Mouse (Mus musculus): ENCODE data around the gene Adgrf5. TPM values are rescaled to one million over a fixed set of nuclear protein-coding genes. Genes with fewer than 3 reads are reported as not detected.
"Not testable (repeated sequence)": the region's sequence is repeated elsewhere in the genome, so short reads cannot be mapped to it uniquely, and the experiment has no call there.

The Adgrf5 gene
- not detected in 2 replicates for total RNA-seq (2015; ENCODE audit: low replicate concordance)
- 0.39 and 1.4 TPM in 2 replicates for total RNA-seq (2017; ENCODE audit: low replicate concordance)

GRCm38 (mm10) chr17:43359826-43360619 lies at the start of gene Adgrf5:
Gene Adgrf5, plus strand, starts transcription at chr17:43360451.
- no peak for ATAC-seq (replicated peaks; ENCODE audit: low FRiP score, poor library complexity, severe bottlenecking)

GRCm38 (mm10) chr17:43325986-43326671 lies 34.1 kb upstream of the Adgrf5 start:
- ATAC-seq (replicated peaks; ENCODE audit: low FRiP score, poor library complexity, severe bottlenecking), result no peak

- ATAC-seq (replicated peaks; ENCODE audit: low FRiP score, poor library complexity, severe bottlenecking), result 0 out of 2 replicates have a peak, but pooled peaks have one; percentile 31
These were observed 33.2 kb upstream of the Adgrf5 start for GRCm38 (mm10) chr17:43326726-43327700.

GRCm38 (mm10) chr17:43327810-43328209 lies 32.4 kb upstream of the Adgrf5 start:
- peak; percentile 66 for ATAC-seq (replicated peaks; ENCODE audit: low FRiP score, poor library complexity, severe bottlenecking)

GRCm38 (mm10) chr17:43329216-43329615 lies 31.0 kb upstream of the Adgrf5 start:
- ATAC-seq (replicated peaks; ENCODE audit: low FRiP score, poor library complexity, severe bottlenecking), result peak; percentile 43

- ATAC-seq (replicated peaks; ENCODE audit: low FRiP score, poor library complexity, severe bottlenecking), result peak; percentile 74
These were observed 30.5 kb upstream of the Adgrf5 start for GRCm38 (mm10) chr17:43329761-43330183.

GRCm38 (mm10) chr17:43332686-43333085 lies 27.6 kb upstream of the Adgrf5 start:
- no peak for ATAC-seq (replicated peaks; ENCODE audit: low FRiP score, poor library complexity, severe bottlenecking)

- no peak for ATAC-seq (replicated peaks; ENCODE audit: low FRiP score, poor library complexity, severe bottlenecking)
These were observed 26.2 kb upstream of the Adgrf5 start for GRCm38 (mm10) chr17:43334074-43334473.

- ATAC-seq (replicated peaks; ENCODE audit: low FRiP score, poor library complexity, severe bottlenecking), result no peak
These were observed 22.6 kb upstream of the Adgrf5 start for GRCm38 (mm10) chr17:43337643-43338042.

- ATAC-seq (replicated peaks; ENCODE audit: low FRiP score, poor library complexity, severe bottlenecking), result no peak
These were observed 22.0 kb upstream of the Adgrf5 start for GRCm38 (mm10) chr17:43338279-43338678.

GRCm38 (mm10) chr17:43346499-43346898 lies 13.8 kb upstream of the Adgrf5 start:
- not testable (repeated sequence) for ATAC-seq (replicated peaks; ENCODE audit: low FRiP score, poor library complexity, severe bottlenecking)

- no peak for ATAC-seq (replicated peaks; ENCODE audit: low FRiP score, poor library complexity, severe bottlenecking)
These were observed 2.2 kb upstream of the Adgrf5 start for GRCm38 (mm10) chr17:43357902-43358539.

- no peak for ATAC-seq (replicated peaks; ENCODE audit: low FRiP score, poor library complexity, severe bottlenecking)
These were observed 770 bp downstream of the Adgrf5 start for GRCm38 (mm10) chr17:43361021-43361420.

GRCm38 (mm10) chr17:43362362-43362761 lies 2.1 kb downstream of the Adgrf5 start:
- ATAC-seq (replicated peaks; ENCODE audit: low FRiP score, poor library complexity, severe bottlenecking), result no peak

GRCm38 (mm10) chr17:43362881-43363280 lies 2.6 kb downstream of the Adgrf5 start:
- no peak for ATAC-seq (replicated peaks; ENCODE audit: low FRiP score, poor library complexity, severe bottlenecking)

GRCm38 (mm10) chr17:43363921-43364320 lies 3.7 kb downstream of the Adgrf5 start:
- ATAC-seq (replicated peaks; ENCODE audit: low FRiP score, poor library complexity, severe bottlenecking), result no peak

- no peak for ATAC-seq (replicated peaks; ENCODE audit: low FRiP score, poor library complexity, severe bottlenecking)
These were observed 5.0 kb downstream of the Adgrf5 start for GRCm38 (mm10) chr17:43365297-43365696.

GRCm38 (mm10) chr17:43366486-43366885 lies 6.2 kb downstream of the Adgrf5 start:
- no peak for ATAC-seq (replicated peaks; ENCODE audit: low FRiP score, poor library complexity, severe bottlenecking)

- ATAC-seq (replicated peaks; ENCODE audit: low FRiP score, poor library complexity, severe bottlenecking), result no peak
These were observed 7.9 kb downstream of the Adgrf5 start for GRCm38 (mm10) chr17:43368171-43368576.
